Mouse (Mus musculus): ENCODE measurements around the gene Hes5.

Hes5 gene

DNA sequence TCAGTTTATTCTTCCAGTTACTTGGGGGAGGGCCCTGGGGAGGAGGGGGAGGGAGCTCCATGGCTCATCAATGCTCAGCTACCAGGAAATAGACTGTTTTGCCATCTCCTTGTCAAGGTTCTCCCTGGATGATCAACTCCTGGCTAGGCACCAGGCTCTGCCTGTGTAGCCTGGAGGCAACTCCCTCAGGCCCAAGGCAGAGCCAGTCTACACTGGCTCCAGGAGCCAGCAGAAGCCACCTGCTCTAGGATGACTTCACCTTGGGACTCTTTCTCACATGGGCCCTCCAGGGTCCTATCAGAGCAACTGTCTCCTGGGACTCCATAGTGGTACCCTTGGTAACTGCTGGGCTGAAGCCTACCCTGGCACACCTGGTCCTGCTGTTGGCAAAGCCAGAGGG, 47.4 kb downstream of the Hes5 start:
- ATAC-seq (ENCODE audit: insufficient number of reproducible peaks, low FRiP score, low TSS enrichment), result no peak

DNA sequence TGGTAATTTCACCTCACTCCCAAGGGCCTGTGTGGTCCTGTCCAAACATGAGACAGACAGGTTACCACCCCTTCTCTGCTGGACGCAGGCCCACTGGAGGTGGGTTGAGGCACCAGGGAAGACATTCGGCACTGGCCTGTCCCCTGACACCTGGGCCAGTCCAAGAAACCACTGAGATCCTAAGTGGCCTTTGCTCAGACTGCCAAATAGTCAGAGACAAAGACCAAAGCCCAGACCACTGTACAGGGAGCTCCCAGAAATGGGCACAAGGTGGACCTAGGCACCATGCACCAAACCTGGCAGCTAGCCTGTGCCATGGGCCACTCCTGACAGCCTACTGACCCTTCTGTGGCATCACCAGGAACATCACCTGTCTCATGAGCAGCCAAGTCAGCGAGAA, 48.5 kb downstream of the Hes5 start:
- no peak for ATAC-seq (ENCODE audit: insufficient number of reproducible peaks, low FRiP score, low TSS enrichment)

DNA sequence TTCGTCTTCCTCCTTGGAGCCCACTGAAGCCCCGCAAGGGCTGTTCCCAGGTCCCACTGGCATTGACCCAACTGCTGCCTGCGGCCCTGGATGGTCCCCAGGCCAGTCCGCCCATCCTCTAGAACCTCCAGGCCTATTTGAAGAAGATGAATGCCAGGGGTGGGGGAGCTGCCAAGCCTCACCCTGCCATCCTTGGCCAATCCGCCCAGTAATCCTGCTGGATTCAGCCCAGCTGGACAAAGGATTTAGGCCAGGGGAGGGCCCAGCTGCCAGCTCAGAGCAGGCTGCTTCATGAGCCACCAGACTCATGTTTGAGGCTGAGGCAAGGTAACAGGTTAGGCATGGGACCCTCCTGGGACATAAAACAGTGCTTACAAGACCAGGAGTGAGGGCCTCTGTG, 50.1 kb downstream of the Hes5 start:
- ATAC-seq (ENCODE audit: insufficient number of reproducible peaks, low FRiP score, low TSS enrichment), result peak; percentile 22; the same call in 1 of the 2 replicates

DNA sequence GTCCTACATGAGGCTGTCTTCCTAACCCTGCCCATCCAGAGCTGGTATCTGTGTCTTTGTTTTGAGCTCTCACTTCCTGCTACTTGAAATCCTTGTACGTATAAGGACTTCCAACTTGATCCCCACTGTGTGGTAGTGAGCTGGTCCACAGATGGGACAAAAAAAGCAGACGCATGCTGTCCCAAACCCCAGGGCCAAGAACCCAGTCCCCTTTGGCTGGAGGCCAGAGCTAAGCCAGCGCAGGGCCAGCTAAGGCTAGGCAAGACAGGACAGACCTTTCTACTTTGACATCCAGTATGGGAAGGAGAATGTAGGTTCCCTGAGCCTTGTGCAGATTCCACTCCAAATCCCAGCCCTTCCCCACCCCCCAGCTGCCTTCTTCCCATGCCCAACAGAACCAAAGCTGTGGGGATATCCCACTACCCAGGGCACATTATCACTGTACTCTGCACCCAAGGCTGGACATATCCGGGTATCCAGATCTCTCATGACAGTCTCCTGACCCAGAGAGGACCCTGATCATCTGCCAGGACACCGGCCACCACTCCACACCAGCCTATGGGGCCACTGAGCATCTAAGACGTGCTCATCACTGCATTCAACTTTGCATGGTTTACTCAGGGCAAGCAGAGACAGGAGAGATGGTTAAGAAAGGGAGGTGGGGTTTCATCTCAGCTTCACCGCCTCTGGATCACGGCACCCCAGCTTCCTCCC, 50.7 kb downstream of the Hes5 start:
- no peak for ATAC-seq (ENCODE audit: insufficient number of reproducible peaks, low FRiP score, low TSS enrichment)
